Mouse (Mus musculus): ENCODE measurements around the gene Nek7. TPM values are rescaled to one million over a fixed set of nuclear protein-coding genes. Genes with fewer than 3 reads are reported as not detected.

Nek7 gene
- total and polyA plus RNA-seq, 3 experiments = 4.7 to 9.1 TPM; not detected in 1

DNA sequence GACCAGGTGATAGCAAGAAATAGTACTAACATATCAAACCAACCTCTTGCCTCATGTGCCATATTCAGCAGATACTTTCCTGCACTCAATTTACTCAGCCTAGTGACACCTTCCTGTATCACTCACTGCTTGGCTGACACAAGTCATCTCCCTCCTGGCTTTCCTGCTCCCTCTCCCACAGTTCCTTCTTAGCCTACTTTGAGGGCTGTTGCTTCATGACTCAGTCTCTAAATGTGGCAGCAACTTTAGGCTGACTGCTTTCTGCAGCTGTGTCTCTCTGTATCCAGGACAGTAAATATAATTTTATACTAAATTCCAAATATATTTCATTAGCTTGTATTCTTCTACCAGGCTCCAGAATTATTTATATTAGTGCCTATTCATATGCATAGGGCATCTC, 34.3 kb upstream of the Nek7 start:
- Histone ChIP-seq H3K79me2 (ENCODE audit: control insufficient read depth, insufficient read depth, low read length, poor library complexity) (no peaks in the 10 kb centered on the region), H3K9me3 (replicated peaks; ENCODE audit: insufficient read depth, low read length) (no peaks in the 10 kb centered on the region), H3K27ac (ENCODE audit: control insufficient read depth, low read depth, low read length) (no peak overlapping the region), H3K4me1 (ENCODE audit: control insufficient read depth in 1 of 2, insufficient read depth in 2 of 2, low read length in 2 of 2) (no peaks in the 10 kb centered on the region), H3K36me3 (ENCODE audit: control insufficient read depth in 1 of 2, insufficient read depth in 2 of 2, low read length in 2 of 2) (no peaks in the 10 kb centered on the region), H3K27me3 (ENCODE audit: control insufficient read depth in 1 of 2, insufficient read depth in 2 of 2, low read length in 2 of 2) (0 out of 4 replicates have a peak, but pooled peaks cover 0 to 3% of the 10 kb centered on the region in 2 experiments), H3K4me3 (ENCODE audit: control insufficient read depth in 1 of 2, insufficient read depth in 1 of 2, low read depth in 2 of 2, low read length in 2 of 2) (no peak overlapping the region), H3K9ac (ENCODE audit: control insufficient read depth, low read depth, low read length, poor library complexity, severe bottlenecking) (no peak overlapping the region)
- no peak for DNase-seq (ENCODE audit: low read depth, low spot score)
- no peak for TF ChIP-seq HCFC1 (IDR thresholded peaks at IDR 0.05; ENCODE audit: low read depth, low read length)
- no peak for TF ChIP-seq ZKSCAN1 (IDR thresholded peaks at IDR 0.05; ENCODE audit: low read depth, low read length)
- TF ChIP-seq POLR2AphosphoS5 (IDR thresholded peaks at IDR 0.05; ENCODE audit: borderline replicate concordance, low read depth, low read length) = no peak
- no peak for TF ChIP-seq JUND (IDR thresholded peaks at IDR 0.05; ENCODE audit: low read depth, low read length)
- no peak for TF ChIP-seq SIN3A (IDR thresholded peaks at IDR 0.05; ENCODE audit: low read length)
- TF ChIP-seq MAZ (IDR thresholded peaks at IDR 0.05; ENCODE audit: low read depth, low read length) = no peak
- TF ChIP-seq TCF12 (IDR thresholded peaks at IDR 0.05; ENCODE audit: low read depth, low read length) = no peak
- TF ChIP-seq ELF1 (IDR thresholded peaks at IDR 0.05; ENCODE audit: low read depth, low read length) = no peak
- no peak for TF ChIP-seq EP300 (IDR thresholded peaks at IDR 0.05; ENCODE audit: low read depth in 1 of 2, low read length in 2 of 2)
- no peak for TF ChIP-seq KAT2A (conservative IDR thresholded peaks at IDR 0.05; ENCODE audit: low read depth, low read length)
- no peak for TF ChIP-seq MXI1 (IDR thresholded peaks at IDR 0.05; ENCODE audit: low read depth, low read length)
- TF ChIP-seq MYC (IDR thresholded peaks at IDR 0.05; ENCODE audit: low read depth, low read length) = no peak
- no peak for TF ChIP-seq MAX (IDR thresholded peaks at IDR 0.05; ENCODE audit: low read length)
- TF ChIP-seq POLR2AphosphoS2 (IDR thresholded peaks at IDR 0.05; ENCODE audit: low read length) = no peak
- TF ChIP-seq MYB (IDR thresholded peaks at IDR 0.05; ENCODE audit: low read depth, low read length) = no peak
- no peak for TF ChIP-seq GABPA (IDR thresholded peaks at IDR 0.05; ENCODE audit: low read depth, low read length)

DNA sequence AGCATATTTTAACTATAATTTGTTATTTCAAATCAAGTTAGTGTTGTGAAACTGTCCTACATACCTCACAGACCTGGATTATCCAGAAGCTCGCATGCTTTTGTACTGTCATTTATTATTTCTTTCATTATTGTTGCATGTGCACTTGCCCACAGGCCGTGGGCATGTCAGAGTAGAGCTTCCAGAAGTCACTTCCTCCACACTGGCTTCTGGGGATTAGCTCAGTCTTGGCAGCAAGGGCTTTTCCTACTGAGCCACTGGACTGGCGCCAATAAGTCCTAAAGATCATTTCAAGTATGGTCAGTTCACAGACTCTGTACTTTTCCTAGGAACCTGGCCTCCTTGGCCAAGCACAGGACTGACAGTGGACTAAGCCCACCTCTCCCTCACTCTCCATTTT, 25.1 kb upstream of the Nek7 start:
- H3K9ac ChIP-seq (ENCODE audit: control insufficient read depth, low read depth, low read length, poor library complexity, severe bottlenecking) = no peak overlapping the region
- no peak overlapping the region for H3K27ac ChIP-seq (ENCODE audit: control insufficient read depth, low read depth, low read length)
- no peak for DNase-seq (ENCODE audit: low read depth, low spot score)
- no peaks in the 10 kb centered on the region for H3K79me2 ChIP-seq (ENCODE audit: control insufficient read depth, insufficient read depth, low read length, poor library complexity)
- H3K27me3 ChIP-seq (ENCODE audit: control insufficient read depth in 1 of 2, insufficient read depth in 2 of 2, low read length in 2 of 2) = no peaks in the 10 kb centered on the region
- no peak overlapping the region for H3K4me3 ChIP-seq (ENCODE audit: control insufficient read depth in 1 of 2, insufficient read depth in 1 of 2, low read depth in 2 of 2, low read length in 2 of 2)
- no peaks in the 10 kb centered on the region for H3K9me3 ChIP-seq (replicated peaks; ENCODE audit: insufficient read depth, low read length)
- TF ChIP-seq MXI1 (IDR thresholded peaks at IDR 0.05; ENCODE audit: low read depth, low read length) = no peak
- no peak for TF ChIP-seq CHD2 (IDR thresholded peaks at IDR 0.05; ENCODE audit: low read length)
- TF ChIP-seq HCFC1 (IDR thresholded peaks at IDR 0.05; ENCODE audit: low read depth, low read length) = no peak
- H3K4me1 ChIP-seq (ENCODE audit: control insufficient read depth in 1 of 2, insufficient read depth in 2 of 2, low read length in 2 of 2) = no peaks in the 10 kb centered on the region
- H3K36me3 ChIP-seq (ENCODE audit: control insufficient read depth in 1 of 2, insufficient read depth in 2 of 2, low read length in 2 of 2) = no peaks in the 10 kb centered on the region
